ENCODE assay signal across 8 mouse cellular contexts in the genomic region with DNA sequence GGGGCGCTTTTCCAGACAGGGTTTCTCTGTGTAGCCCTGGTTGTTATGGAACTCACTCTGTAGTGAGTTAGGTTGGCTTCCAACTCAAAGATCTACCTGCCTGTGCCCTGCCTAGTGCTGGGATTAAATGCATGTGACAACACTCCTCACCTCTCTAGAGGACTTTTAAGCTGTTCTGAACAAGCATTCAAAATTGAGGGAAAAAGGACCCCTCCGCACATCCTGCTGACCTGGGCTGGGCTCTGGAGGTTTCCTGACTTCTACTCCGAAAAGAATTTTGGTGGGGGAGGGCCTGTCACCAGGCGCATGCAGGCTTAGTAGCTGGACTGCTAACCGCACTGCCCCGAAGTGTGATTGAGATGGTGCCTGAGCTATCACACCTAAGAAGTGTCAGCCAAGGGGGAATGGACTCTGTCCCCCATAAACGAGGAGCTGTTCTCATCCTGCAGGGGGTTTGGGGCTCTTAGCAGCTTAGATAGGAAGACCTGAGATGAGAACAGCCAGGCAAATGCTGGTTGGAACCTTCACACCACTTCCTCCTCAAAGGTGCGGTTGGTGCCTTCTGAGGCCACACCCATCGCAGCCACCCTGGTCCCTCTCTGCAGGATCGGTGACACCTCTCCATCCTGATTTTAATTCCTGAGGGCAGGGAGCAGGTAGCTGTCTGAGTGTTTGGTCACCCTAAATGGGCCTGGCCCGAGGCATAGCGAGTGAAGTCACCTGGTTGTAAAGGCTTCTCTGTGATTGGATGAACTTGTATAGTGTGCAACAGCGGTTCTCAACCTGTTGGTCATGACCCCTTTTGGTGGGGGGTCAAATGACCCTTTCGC. TPM values are rescaled to one million over a fixed set of nuclear protein-coding genes. Genes with fewer than 3 reads are reported as not detected.
DNase-seq lines count a peak whose midpoint lies in the region; ATAC-seq and TF ChIP-seq lines count a peak whose summit lies in the region.

No protein-coding gene starts in this region.

- peak overlapping the region; percentile 72 for H3K27ac ChIP-seq in heart, embryonic 13.5 days (replicated peaks)
- H3K27ac ChIP-seq in heart, embryonic 15.5 days = peak overlapping the region; percentile 46
- no peak overlapping the region for H3K27ac ChIP-seq in left cerebral cortex, adult 2 months

- TF ChIP-seq CTCF in left cerebral cortex, adult 2 months (IDR thresholded peaks at IDR 0.05) = no peak

- H3K27me3 ChIP-seq in heart, embryonic 13.5 days (replicated peaks) = no peaks in the 10 kb centered on the region
- H3K27me3 ChIP-seq in heart, embryonic 15.5 days = no peaks in the 10 kb centered on the region
- H3K27me3 ChIP-seq in megakaryocyte, embryonic 14.5 days (replicated peaks) = no peaks in the 10 kb centered on the region

- ATAC-seq in heart, embryonic 13.5 days (ENCODE audit: extremely low read depth, insufficient number of reproducible peaks, low FRiP score, low TSS enrichment) = no peak
- ATAC-seq in heart, embryonic 15.5 days (replicated peaks; ENCODE audit: insufficient number of reproducible peaks, insufficient read depth, low FRiP score, low read depth) = no peak

- DNase-seq in heart, adult 18-20 months = no peak
- peak; percentile 78 for DNase-seq in CD4-positive helper T cell, adult 2 months (ENCODE audit: low read depth, low spot score)
- DNase-seq in left cerebral cortex, adult 2 months (ENCODE audit: extremely low spot score in 1 of 2, low spot score in 2 of 2) = no peak
- no peak for DNase-seq in ovary, postnatal 10 days (ENCODE audit: low spot score)
- no peak for DNase-seq in right cerebral cortex, adult 18-20 months

- H3K4me3 ChIP-seq in heart, embryonic 13.5 days = no peak overlapping the region
- no peak overlapping the region for H3K4me3 ChIP-seq in heart, embryonic 15.5 days
- peak overlapping the region; percentile 64 for H3K4me3 ChIP-seq in megakaryocyte, embryonic 14.5 days (replicated peaks)
- no peak overlapping the region for H3K4me3 ChIP-seq in left cerebral cortex, adult 2 months

- no peaks in the 10 kb centered on the region for H3K9me3 ChIP-seq in heart, embryonic 13.5 days
- no peaks in the 10 kb centered on the region for H3K9me3 ChIP-seq in heart, embryonic 15.5 days (replicated peaks)
- H3K9me3 ChIP-seq in megakaryocyte, embryonic 14.5 days = no peaks in the 10 kb centered on the region

- H3K36me3 ChIP-seq in heart, embryonic 13.5 days = no peaks in the 10 kb centered on the region
- no peaks in the 10 kb centered on the region for H3K36me3 ChIP-seq in heart, embryonic 15.5 days
- peaks cover 93% of the 10 kb centered on the region for H3K36me3 ChIP-seq in megakaryocyte, embryonic 14.5 days (replicated peaks; ENCODE audit: low read length)

- 37% methylated on average over 14 of the region's 14 CpGs for WGBS in heart, embryonic 13.5 days
- WGBS in heart, embryonic 15.5 days = 37% methylated on average over 14 of the region's 14 CpGs

- H3K4me2 ChIP-seq in heart, embryonic 13.5 days = peak overlapping the region; percentile 16; the same call in 1 of the 2 replicates
- H3K4me2 ChIP-seq in heart, embryonic 15.5 days = peak overlapping the region; percentile 18

- H3K4me1 ChIP-seq in heart, embryonic 13.5 days = peaks cover 62% of the 10 kb centered on the region
- peaks cover 52% of the 10 kb centered on the region for H3K4me1 ChIP-seq in heart, embryonic 15.5 days (replicated peaks)
- peaks cover 96% of the 10 kb centered on the region for H3K4me1 ChIP-seq in megakaryocyte, embryonic 14.5 days

- intact Hi-C loops in left cerebral cortex, adult 2 months (cut with DNase I) = no loop called here

- peak overlapping the region; percentile 24; the same call in 1 of the 2 replicates for H3K9ac ChIP-seq in heart, embryonic 13.5 days
- peak overlapping the region; percentile 24; the same call in 1 of the 2 replicates for H3K9ac ChIP-seq in heart, embryonic 15.5 days

RNA-seq across cellular contexts. Expression of gene Stk10, which starts 20.4 kb away (rescaled TPM):
- polyA plus RNA-seq in heart, embryonic 13.5 days (2015; fragmentation: Nextera tagmentation; extraction: Ambion mirVana) = 2.3 and 2.6 TPM in 2 replicates
- 10 to 100 TPM in 1 of 2 experiments, 1 to 10 TPM in 1; 8.2 to 11.6 TPM for total RNA-seq in heart, adult 18-20 months (2021)
- polyA plus RNA-seq in heart, embryonic 15.5 days (2015; fragmentation: Nextera tagmentation; extraction: Ambion mirVana) = 2.5 and 4.1 TPM in 2 replicates
- polyA plus RNA-seq in megakaryocyte, embryonic 14.5 days (2012; ENCODE audit: insufficient read depth, low replicate concordance) = 21.6 and 28.3 TPM in 2 replicates
- 1 to 10 TPM; 6.7 to 8.7 TPM for total RNA-seq in left cerebral cortex, adult 2 months (2021)

RNA-seq across cellular contexts. Expression of gene Efcab9, which starts 21.6 kb away (rescaled TPM):
- polyA plus RNA-seq in heart, embryonic 13.5 days (2015; fragmentation: Nextera tagmentation; extraction: Ambion mirVana) = 0.25 TPM in 1 of 2 replicates, not detected in the other
- under 1 TPM in 1 of 2 experiments, not detected in 1; 0.46 TPM for total RNA-seq in heart, adult 18-20 months (2021)
- polyA plus RNA-seq in heart, embryonic 15.5 days (2015; fragmentation: Nextera tagmentation; extraction: Ambion mirVana) = 0.19 and 0.61 TPM in 2 replicates
- polyA plus RNA-seq in megakaryocyte, embryonic 14.5 days (2012; ENCODE audit: insufficient read depth, low replicate concordance) = 0.38 TPM in 1 of 2 replicates, not detected in the other
- total RNA-seq in left cerebral cortex, adult 2 months (2021) = 1 to 10 TPM in 1 of 2 experiments, under 1 TPM in 1; 0.75 to 1.4 TPM
